Mouse (Mus musculus) embryonic fibroblast, embryonic 13.5 days (primary cell): ENCODE measurements at regions not wholly inside any gene's neighbourhood (a gene's known extent, or its start where the extent isn't known, plus 50 kb on each side); places are given as distances from the start of the nearest gene placed in this dataset.

Experiments used
- CTCF ChIP-seq: IDR thresholded peaks from 2 replicates; pipeline ENCODE4 v1.5.1; 2011; ENCODE audit warnings: mild to moderate bottlenecking, control low read depth, low read length, moderate library complexity, borderline replicate concordance; ENCODE audit not compliant: insufficient read depth
- POLR2A ChIP-seq: IDR thresholded peaks from 2 replicates; pipeline ENCODE4 v1.6.1; 2011; ENCODE audit warnings: low read depth, mild to moderate bottlenecking, control low read depth, low read length, moderate library complexity

DNA sequence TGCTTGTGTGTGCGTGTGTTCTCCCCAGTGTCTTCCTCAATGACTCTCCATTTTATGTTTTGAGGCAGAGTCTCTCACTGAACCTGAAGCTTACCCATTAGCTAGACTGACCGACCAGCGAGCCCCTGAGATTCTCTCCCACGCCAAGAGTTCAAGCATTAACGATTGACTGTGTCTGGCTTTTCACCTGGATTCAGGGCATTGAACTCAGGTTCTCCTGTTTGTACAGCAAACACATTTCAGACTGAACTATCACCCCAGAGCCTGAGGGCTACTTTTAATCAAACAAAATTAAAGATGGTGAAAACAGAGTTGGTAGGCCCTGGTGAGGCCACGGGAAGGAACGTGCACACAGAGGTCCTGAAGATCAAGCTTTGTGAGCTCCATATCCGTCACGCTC, 158.2 kb upstream of the Nr2f2 start:
- TF ChIP-seq POLR2A = no peak
- no peak for TF ChIP-seq CTCF
